Mouse (Mus musculus): ENCODE data around the gene Setdb1.

Gene Setdb1

GRCm38 (mm10) chr3:95294316-95294715 lies 62.7 kb downstream of the Setdb1 start:
- in situ Hi-C loops (cut with MboI, MseI), result no loop called here

- in situ Hi-C loops (cut with MboI, MseI), result no loop called here
Measured at GRCm38 (mm10) chr3:95293537-95293936, 63.5 kb downstream of the Setdb1 start.

GRCm38 (mm10) chr3:95292899-95293298 lies 64.1 kb downstream of the Setdb1 start:
- in situ Hi-C loops (cut with MboI, MseI), result no loop called here

- in situ Hi-C loops (cut with MboI, MseI), result no loop called here
Measured at GRCm38 (mm10) chr3:95291041-95291440, 66.0 kb downstream of the Setdb1 start.

GRCm38 (mm10) chr3:95290156-95290555 lies 66.8 kb downstream of the Setdb1 start:
- in situ Hi-C loops (cut with MboI, MseI), result no loop called here

GRCm38 (mm10) chr3:95289419-95289818 lies 67.6 kb downstream of the Setdb1 start:
- in situ Hi-C loops (cut with MboI, MseI), result no loop called here

GRCm38 (mm10) chr3:95287541-95287940 lies 69.5 kb downstream of the Setdb1 start:
- in situ Hi-C loops (cut with MboI, MseI), result no loop called here

GRCm38 (mm10) chr3:95286510-95286909 lies 70.5 kb downstream of the Setdb1 start:
- in situ Hi-C loops (cut with MboI, MseI), result no loop called here

GRCm38 (mm10) chr3:95286011-95286410 lies 71.0 kb downstream of the Setdb1 start:
- in situ Hi-C loops (cut with MboI, MseI), result no loop called here

- in situ Hi-C loops (cut with MboI, MseI), result no loop called here
Measured at GRCm38 (mm10) chr3:95285390-95285789, 71.6 kb downstream of the Setdb1 start.

GRCm38 (mm10) chr3:95284501-95285281 lies 72.3 kb downstream of the Setdb1 start:
- in situ Hi-C loops (cut with MboI, MseI), result no loop called here

GRCm38 (mm10) chr3:95284062-95284461 lies 72.9 kb downstream of the Setdb1 start:
- in situ Hi-C loops (cut with MboI, MseI), result no loop called here

- in situ Hi-C loops (cut with MboI, MseI), result no loop called here
Measured at GRCm38 (mm10) chr3:95283589-95283941, 73.4 kb downstream of the Setdb1 start.

- in situ Hi-C loops (cut with MboI, MseI), result no loop called here
Measured at GRCm38 (mm10) chr3:95282865-95283588, 74.0 kb downstream of the Setdb1 start.

- in situ Hi-C loops (cut with MboI, MseI), result no loop called here
Measured at GRCm38 (mm10) chr3:95282381-95282864, 74.6 kb downstream of the Setdb1 start.

- in situ Hi-C loops (cut with MboI, MseI), result no loop called here
Measured at GRCm38 (mm10) chr3:95281216-95282126, 75.5 kb downstream of the Setdb1 start, which contains the start of the genes Mindy1 and Prune1. Gene Mindy1, plus strand, starts transcription at chr3:95281345. Gene Prune1, minus strand, starts transcription at chr3:95282076.

GRCm38 (mm10) chr3:95280747-95281146 lies 76.3 kb downstream of the Setdb1 start:
- in situ Hi-C loops (cut with MboI, MseI), result no loop called here

GRCm38 (mm10) chr3:95277149-95277551 lies 79.9 kb downstream of the Setdb1 start:
- in situ Hi-C loops (cut with MboI, MseI), result no loop called here

- in situ Hi-C loops (cut with MboI, MseI), result no loop called here
Measured at GRCm38 (mm10) chr3:95276428-95276934, 80.5 kb downstream of the Setdb1 start.

GRCm38 (mm10) chr3:95275161-95275560 lies 81.8 kb downstream of the Setdb1 start:
- in situ Hi-C loops (cut with MboI, MseI), result no loop called here

GRCm38 (mm10) chr3:95274453-95274852 lies 82.5 kb downstream of the Setdb1 start:
- in situ Hi-C loops (cut with MboI, MseI), result no loop called here

Data from T-helper 17 cell (primary cell).